Mouse (Mus musculus) spleen, adult 2 months (tissue): ENCODE results near the gene Slc7a10.

Experiments used
- CTCF ChIP-seq: fragments of 200-500 bp; IDR thresholded peaks from 2 replicates; pipeline ENCODE4 v1.5.1; 2011; ENCODE audit warnings: mild to moderate bottlenecking, inconsistent platforms; ENCODE audit not compliant: insufficient read depth, insufficient read length, insufficient replicate concordance; ENCODE audit errors: extremely low read depth
- POLR2A ChIP-seq: fragments of 200-500 bp; IDR thresholded peaks from 2 replicates; pipeline ENCODE4 v1.6.1; 2011; ENCODE audit warnings: low read depth, low read length, inconsistent platforms

DNA sequence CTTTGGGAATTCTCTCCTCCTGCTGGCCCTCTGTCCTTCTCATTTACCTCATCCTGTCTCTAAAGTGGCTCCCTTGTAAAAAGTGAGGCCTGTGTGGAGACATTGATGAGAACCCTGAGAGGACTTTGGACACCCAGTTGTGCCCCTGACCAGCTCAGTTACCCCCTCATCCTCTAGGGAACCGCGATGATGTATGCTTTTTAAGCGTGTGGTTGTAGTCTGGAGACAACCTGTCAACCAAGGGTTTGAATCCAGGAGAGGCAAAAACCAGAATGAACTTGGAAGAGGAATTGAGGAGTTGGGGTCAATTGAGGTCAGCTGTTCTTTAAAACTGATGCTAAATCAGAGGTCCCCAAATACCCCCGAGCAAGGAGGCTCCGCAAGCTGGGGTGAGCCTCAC, 29.5 kb downstream of the Slc7a10 start:
- TF ChIP-seq CTCF (no peak), POLR2A (no peak)
